In the genomic region with DNA sequence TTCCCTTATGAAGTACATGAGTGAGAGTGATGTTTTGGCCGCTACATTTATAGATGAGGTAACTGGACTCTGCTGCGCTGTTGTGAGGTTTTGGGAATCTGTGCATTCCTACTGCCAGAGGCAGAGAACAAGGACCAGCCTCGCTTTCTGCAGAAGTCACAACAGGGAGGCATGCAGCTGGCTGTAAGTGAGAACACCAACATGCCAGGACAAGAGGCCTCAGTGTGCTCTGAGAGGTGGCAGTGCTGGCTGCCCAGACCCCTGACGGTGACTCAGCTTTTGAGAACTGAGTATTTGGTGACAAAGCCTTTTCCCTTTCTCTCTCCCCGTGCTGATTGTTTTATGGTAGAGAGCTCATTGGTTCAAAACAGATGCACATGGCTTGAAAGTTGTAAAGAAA, we compare ENCODE assay signal across 8 mouse cellular contexts. TPM values are rescaled to one million over a fixed set of nuclear protein-coding genes. Genes with fewer than 3 reads are reported as not detected.
DNase-seq lines count a peak whose midpoint lies in the region; ATAC-seq lines count a peak whose summit lies in the region.

No protein-coding gene starts in this region.

- no peaks in the 10 kb centered on the region for H3K9me3 ChIP-seq in hindbrain, embryonic 13.5 days
- no peaks in the 10 kb centered on the region for H3K9me3 ChIP-seq in neural tube, embryonic 15.5 days (replicated peaks)

- H3K4me2 ChIP-seq in hindbrain, embryonic 13.5 days, result no peak overlapping the region
- peak overlapping the region; percentile 64 for H3K4me2 ChIP-seq in neural tube, embryonic 15.5 days

- H3K4me3 ChIP-seq in hindbrain, embryonic 13.5 days, result no peak overlapping the region
- no peak overlapping the region for H3K4me3 ChIP-seq in neural tube, embryonic 15.5 days (replicated peaks)

- no peaks in the 10 kb centered on the region for H3K36me3 ChIP-seq in hindbrain, embryonic 13.5 days
- no peaks in the 10 kb centered on the region for H3K36me3 ChIP-seq in neural tube, embryonic 15.5 days

- no peak for ATAC-seq in hindbrain, embryonic 13.5 days (ENCODE audit: low FRiP score)
- no peak for ATAC-seq in neural tube, embryonic 15.5 days (ENCODE audit: low FRiP score)

- 0 out of 2 replicates have a peak, but pooled peaks cover 13% of the 10 kb centered on the region for H3K27me3 ChIP-seq in hindbrain, embryonic 13.5 days
- H3K27me3 ChIP-seq in neural tube, embryonic 15.5 days (replicated peaks), result no peaks in the 10 kb centered on the region

- DNase-seq in embryo, embryonic 10 days (ENCODE audit: low spot score), result peak; percentile 19
- DNase-seq in embryo, embryonic 9.5 days (ENCODE audit: extremely low spot score), result no peak
- peak; percentile 35 for DNase-seq in retina, postnatal 1 day
- DNase-seq in retina, embryonic 14.5 days (ENCODE audit: low spot score), result no peak
- no peak for DNase-seq in right cerebral cortex, postnatal 4 days
- no peak for DNase-seq in layer of hippocampus, postnatal 36 days

- peaks cover 54% of the 10 kb centered on the region for H3K4me1 ChIP-seq in hindbrain, embryonic 13.5 days (replicated peaks)
- peaks cover 36% of the 10 kb centered on the region for H3K4me1 ChIP-seq in neural tube, embryonic 15.5 days

- H3K9ac ChIP-seq in hindbrain, embryonic 13.5 days, result no peak overlapping the region
- H3K9ac ChIP-seq in neural tube, embryonic 15.5 days (replicated peaks), result no peak overlapping the region

- peak overlapping the region; percentile 62; the same call in 1 of the 2 replicates for H3K27ac ChIP-seq in hindbrain, embryonic 13.5 days
- no peak overlapping the region for H3K27ac ChIP-seq in neural tube, embryonic 15.5 days (replicated peaks)

- 51% methylated on average over 5 of the region's 5 CpGs for WGBS in hindbrain, embryonic 13.5 days
- WGBS in neural tube, embryonic 15.5 days, result 40% methylated on average over 5 of the region's 5 CpGs

RNA-seq across cellular contexts. Expression of a gene that starts 4.5 kb away (rescaled TPM):
- 7.1 and 10.2 TPM in 2 replicates for polyA plus RNA-seq in hindbrain, embryonic 13.5 days (2015; fragmentation: Nextera tagmentation; extraction: Ambion mirVana)
- 7.9 and 9.0 TPM in 2 replicates for polyA plus RNA-seq in neural tube, embryonic 15.5 days (2015; fragmentation: Nextera tagmentation; extraction: Ambion mirVana)
- total RNA-seq in layer of hippocampus, postnatal 36 days (2021), result 1 to 10 TPM; 4.4 to 5.1 TPM

Comparison
In these comparisons a context has a peak if more than half of its experiments do, and no peak if none do; other contexts are left out.
1. DNase-seq: peak in embryo, embryonic 10 days (single experiment) and retina, postnatal 1 day (single experiment); none in embryo, embryonic 9.5 days (single experiment), retina, embryonic 14.5 days (single experiment), right cerebral cortex, postnatal 4 days (single experiment) and layer of hippocampus, postnatal 36 days (0 of 2).